Mouse (Mus musculus): ENCODE results near the gene Gm9913. TPM values are rescaled to one million over a fixed set of nuclear protein-coding genes. Genes with fewer than 3 reads are reported as not detected.

The Gm9913 gene
- total and polyA plus RNA-seq, 2 experiments from 2014 or later: 0.09 to 0.27 TPM

DNA sequence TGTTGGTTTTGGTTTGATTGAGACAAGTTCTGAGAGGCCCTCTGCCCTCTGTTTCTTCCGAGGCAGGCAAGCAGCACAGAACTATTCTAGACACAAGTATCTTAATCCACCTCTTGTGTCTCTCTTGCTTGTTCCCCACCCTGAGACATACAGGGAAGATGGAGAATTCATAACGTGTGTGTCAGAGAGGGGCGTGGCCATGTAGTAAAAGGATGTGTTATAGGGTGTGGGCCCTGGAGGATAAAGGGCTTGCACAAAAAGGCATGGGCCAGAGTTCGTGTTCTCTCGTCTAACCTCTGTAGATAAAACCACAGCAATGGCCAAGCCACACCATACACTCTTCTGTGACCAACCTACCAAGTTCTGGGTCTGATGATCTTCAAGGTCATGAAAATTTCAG lies 21.7 kb downstream of the Gm9913 start:
- ATAC-seq (ENCODE audit: low FRiP score) (no peak), DNase-seq (ENCODE audit: low spot score) (no peak)
- Histone ChIP-seq H3K27me3 (ENCODE audit: insufficient read depth, low read length) (no peaks in the 10 kb centered on the region), H3K4me2 (ENCODE audit: low read depth, low read length, poor library complexity, severe bottlenecking) (no peak overlapping the region), H3K9ac (replicated peaks; ENCODE audit: low read length, poor library complexity, severe bottlenecking) (no peak overlapping the region), H3K9me3 (ENCODE audit: low read length) (no peaks in the 10 kb centered on the region), H3K4me3 (ENCODE audit: low read depth, low read length) (no peak overlapping the region), H3K36me3 (ENCODE audit: insufficient read depth, low read length) (no peaks in the 10 kb centered on the region), H3K4me1 (ENCODE audit: insufficient read depth, low read length) (no peaks in the 10 kb centered on the region), H3K27ac (ENCODE audit: low read depth, low read length) (no peak overlapping the region)
- 83% methylated on average over 5 of the region's 5 CpGs for WGBS
- no peak for TF ChIP-seq CTCF (IDR thresholded peaks at IDR 0.05)

GRCm38 (mm10) chr2:125530665-125531064 lies 25.8 kb downstream of the Gm9913 start:
- TF ChIP-seq CTCF (IDR thresholded peaks at IDR 0.05): no peak
- no peaks in the 10 kb centered on the region for H3K9me3 ChIP-seq (ENCODE audit: low read length)
- H3K4me3 ChIP-seq (ENCODE audit: low read depth, low read length): no peak overlapping the region
- H3K27me3 ChIP-seq (ENCODE audit: insufficient read depth, low read length): no peaks in the 10 kb centered on the region
- no peak for DNase-seq (ENCODE audit: low spot score)
- no peaks in the 10 kb centered on the region for H3K36me3 ChIP-seq (ENCODE audit: insufficient read depth, low read length)
- H3K9ac ChIP-seq (replicated peaks; ENCODE audit: low read length, poor library complexity, severe bottlenecking): no peak overlapping the region
- no peaks in the 10 kb centered on the region for H3K4me1 ChIP-seq (ENCODE audit: insufficient read depth, low read length)
- WGBS: 78% methylated on average over 6 of the region's 6 CpGs
- no peak overlapping the region for H3K27ac ChIP-seq (ENCODE audit: low read depth, low read length)
- no peak overlapping the region for H3K4me2 ChIP-seq (ENCODE audit: low read depth, low read length, poor library complexity, severe bottlenecking)
- no peak for ATAC-seq (ENCODE audit: low FRiP score)

GRCm38 (mm10) chr2:125539640-125540039 lies 34.8 kb downstream of the Gm9913 start:
- TF ChIP-seq CTCF (IDR thresholded peaks at IDR 0.05): no peak
- Histone ChIP-seq H3K27me3 (ENCODE audit: insufficient read depth, low read length) (no peaks in the 10 kb centered on the region), H3K27ac (ENCODE audit: low read depth, low read length) (no peak overlapping the region), H3K9ac (replicated peaks; ENCODE audit: low read length, poor library complexity, severe bottlenecking) (no peak overlapping the region), H3K4me3 (ENCODE audit: low read depth, low read length) (no peak overlapping the region), H3K36me3 (ENCODE audit: insufficient read depth, low read length) (no peaks in the 10 kb centered on the region), H3K4me1 (ENCODE audit: insufficient read depth, low read length) (no peaks in the 10 kb centered on the region), H3K4me2 (ENCODE audit: low read depth, low read length, poor library complexity, severe bottlenecking) (no peak overlapping the region), H3K9me3 (ENCODE audit: low read length) (no peaks in the 10 kb centered on the region)
- ATAC-seq (ENCODE audit: low FRiP score) (no peak), DNase-seq (ENCODE audit: low spot score) (no peak)
- WGBS: 92% methylated on average over 3 of the region's 3 CpGs

- no peak overlapping the region for H3K4me2 ChIP-seq (ENCODE audit: low read depth, low read length, poor library complexity, severe bottlenecking)
- 86% methylated on average over 7 of the region's 7 CpGs for WGBS
- no peaks in the 10 kb centered on the region for H3K27me3 ChIP-seq (ENCODE audit: insufficient read depth, low read length)
- H3K4me1 ChIP-seq (ENCODE audit: insufficient read depth, low read length): no peaks in the 10 kb centered on the region
- H3K9ac ChIP-seq (replicated peaks; ENCODE audit: low read length, poor library complexity, severe bottlenecking): no peak overlapping the region
- H3K27ac ChIP-seq (ENCODE audit: low read depth, low read length): no peak overlapping the region
- no peak overlapping the region for H3K4me3 ChIP-seq (ENCODE audit: low read depth, low read length)
- no peaks in the 10 kb centered on the region for H3K9me3 ChIP-seq (ENCODE audit: low read length)
- TF ChIP-seq CTCF (IDR thresholded peaks at IDR 0.05): no peak
- ATAC-seq (ENCODE audit: low FRiP score) (no peak), DNase-seq (ENCODE audit: low spot score) (no peak)
- H3K36me3 ChIP-seq (ENCODE audit: insufficient read depth, low read length): no peaks in the 10 kb centered on the region
These were observed 35.7 kb downstream of the Gm9913 start for GRCm38 (mm10) chr2:125540579-125540978.

DNA sequence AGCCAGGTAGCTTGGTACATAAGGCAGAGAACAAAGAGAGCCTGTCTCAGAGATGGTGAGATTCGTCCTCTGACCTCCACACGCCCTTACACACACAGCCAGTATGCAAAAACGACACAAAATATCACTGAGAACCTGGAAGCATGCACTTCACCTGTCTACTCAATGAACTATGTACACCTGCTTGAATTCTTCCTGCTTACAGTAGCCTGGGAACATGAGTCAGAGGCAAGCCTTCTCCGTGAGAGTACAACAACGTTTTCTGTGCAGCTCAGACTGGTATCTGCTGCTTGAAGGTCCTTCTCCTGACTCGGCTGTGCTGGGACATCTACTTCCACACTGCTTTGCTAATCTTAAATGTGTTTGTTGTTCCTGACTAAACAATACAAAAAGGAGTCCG lies 36.6 kb downstream of the Gm9913 start:
- no peak for DNase-seq (ENCODE audit: low spot score)

GRCm38 (mm10) chr2:125543646-125544045 lies 38.8 kb downstream of the Gm9913 start:
- Histone ChIP-seq H3K4me1 (ENCODE audit: insufficient read depth, low read length) (no peaks in the 10 kb centered on the region), H3K27ac (ENCODE audit: low read depth, low read length) (no peak overlapping the region), H3K4me2 (ENCODE audit: low read depth, low read length, poor library complexity, severe bottlenecking) (no peak overlapping the region), H3K27me3 (ENCODE audit: insufficient read depth, low read length) (no peaks in the 10 kb centered on the region), H3K36me3 (ENCODE audit: insufficient read depth, low read length) (no peaks in the 10 kb centered on the region), H3K4me3 (ENCODE audit: low read depth, low read length) (no peak overlapping the region), H3K9ac (replicated peaks; ENCODE audit: low read length, poor library complexity, severe bottlenecking) (no peak overlapping the region), H3K9me3 (ENCODE audit: low read length) (no peaks in the 10 kb centered on the region)
- no peak for TF ChIP-seq CTCF (IDR thresholded peaks at IDR 0.05)
- DNase-seq (ENCODE audit: low spot score) (no peak), ATAC-seq (ENCODE audit: low FRiP score) (no peak)
- WGBS: 85% methylated on average over 1 of the region's 1 CpGs

More for the DNA sequence above, 36.6 kb downstream of the Gm9913 start:
- 77% methylated on average over 7 of the region's 7 CpGs for WGBS
- H3K9me3 ChIP-seq (ENCODE audit: low read length): no peaks in the 10 kb centered on the region
- no peak overlapping the region for H3K4me3 ChIP-seq (ENCODE audit: low read depth, low read length)
- no peak for ATAC-seq (ENCODE audit: low FRiP score)
- no peaks in the 10 kb centered on the region for H3K36me3 ChIP-seq (ENCODE audit: insufficient read depth, low read length)
- no peak overlapping the region for H3K4me2 ChIP-seq (ENCODE audit: low read depth, low read length, poor library complexity, severe bottlenecking)
- H3K27me3 ChIP-seq (ENCODE audit: insufficient read depth, low read length): no peaks in the 10 kb centered on the region
- no peak for TF ChIP-seq CTCF (IDR thresholded peaks at IDR 0.05)
- no peaks in the 10 kb centered on the region for H3K4me1 ChIP-seq (ENCODE audit: insufficient read depth, low read length)
- H3K9ac ChIP-seq (replicated peaks; ENCODE audit: low read length, poor library complexity, severe bottlenecking): no peak overlapping the region
- H3K27ac ChIP-seq (ENCODE audit: low read depth, low read length): no peak overlapping the region
